Mouse (Mus musculus) adipocyte (in vitro differentiated cells): ENCODE measurements around the gene Tspo2.

Source experiments
- DNase-seq: peaks from one replicate; pipeline ENCODE4 v3.0.0-alpha.2; 2016; ENCODE audit warnings: low spot score

Tspo2 gene

GRCm38 (mm10) chr17:48417521-48417920 is 33.8 kb downstream of the Tspo2 start:
- DNase-seq, result no peak

GRCm38 (mm10) chr17:48416425-48417195 is 34.7 kb downstream of the Tspo2 start:
- DNase-seq, result peak; percentile 59

GRCm38 (mm10) chr17:48416011-48416410 is 35.3 kb downstream of the Tspo2 start:
- no peak for DNase-seq

GRCm38 (mm10) chr17:48411241-48411640 is 40.1 kb downstream of the Tspo2 start:
- DNase-seq, result no peak

DNA sequence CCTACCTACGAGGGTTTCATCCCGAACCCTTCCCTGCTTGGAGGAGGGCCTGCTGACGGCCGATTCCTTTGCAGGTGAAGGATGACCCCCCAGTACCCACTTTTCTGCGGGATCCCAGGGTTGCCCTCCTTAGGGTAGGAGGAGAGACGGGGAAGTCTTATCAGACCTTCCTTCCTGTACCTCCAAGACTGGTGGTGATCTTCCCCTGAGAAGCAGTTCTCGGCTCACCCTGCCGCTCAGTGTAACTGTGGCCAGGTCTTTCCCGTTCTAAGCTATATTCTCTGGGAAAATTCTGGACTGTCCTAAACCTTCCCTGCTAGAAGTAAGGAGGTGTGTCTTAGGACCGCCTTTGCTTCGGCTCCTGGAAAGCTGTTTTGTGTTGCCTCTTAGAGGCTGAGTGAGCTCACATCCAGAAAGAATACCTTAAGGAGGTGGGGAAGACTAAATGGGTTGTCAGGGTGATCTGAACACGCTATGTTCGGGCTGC is 41.0 kb downstream of the Tspo2 start:
- peak; percentile 70 for DNase-seq

DNA sequence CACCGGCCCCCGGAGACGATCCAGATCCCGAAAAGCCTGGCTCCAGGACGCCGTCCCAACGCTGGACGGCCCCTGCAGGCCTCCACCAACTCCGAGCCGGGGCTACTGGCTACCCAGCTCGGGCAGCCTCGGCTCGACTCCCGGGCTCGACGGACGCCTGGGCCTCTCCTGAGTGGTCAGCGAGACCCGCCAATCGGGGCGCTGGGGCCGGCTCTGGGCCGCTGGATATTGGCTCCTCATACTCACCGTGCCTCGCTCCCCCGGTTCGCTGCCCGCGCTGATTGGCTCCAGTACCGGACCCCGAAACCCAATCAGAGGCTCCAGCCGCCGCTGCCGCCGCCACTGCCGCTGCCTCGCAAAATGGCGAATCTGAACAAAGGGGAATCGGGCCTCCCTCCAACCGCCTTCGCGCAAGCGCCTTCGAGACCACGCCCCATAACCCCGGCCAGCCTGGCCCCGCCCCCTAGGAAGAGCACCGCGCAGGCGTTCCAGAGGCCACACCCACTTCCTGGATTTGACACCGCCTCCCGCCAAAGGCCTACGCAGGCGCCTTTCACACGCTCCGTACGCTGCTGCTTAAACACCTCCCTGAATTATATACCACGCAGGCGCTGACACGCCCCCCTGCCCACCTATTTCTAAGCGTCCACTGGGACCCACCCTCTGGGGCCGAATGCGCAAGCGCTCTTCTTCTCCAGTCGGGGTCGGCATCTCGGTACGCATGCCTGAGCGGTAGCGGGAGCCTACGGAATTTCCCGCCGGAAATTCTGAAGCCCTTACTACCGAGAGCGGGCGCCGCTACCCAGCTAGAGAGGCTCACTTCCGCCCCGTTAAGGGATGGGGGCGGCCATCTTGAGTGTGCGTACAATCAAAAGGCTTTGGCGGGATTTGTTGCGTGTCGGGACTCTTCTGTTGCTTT is 41.7 kb downstream of the Tspo2 start, which contains the start of the genes Nfya and Oard1:
TSS of gene Nfya (minus strand) at position 527 of the 919 bp plus-strand sequence.
TSS of gene Oard1 (plus strand) at position 635 of the 919 bp plus-strand sequence.
- peak; percentile 100 for DNase-seq

DNA sequence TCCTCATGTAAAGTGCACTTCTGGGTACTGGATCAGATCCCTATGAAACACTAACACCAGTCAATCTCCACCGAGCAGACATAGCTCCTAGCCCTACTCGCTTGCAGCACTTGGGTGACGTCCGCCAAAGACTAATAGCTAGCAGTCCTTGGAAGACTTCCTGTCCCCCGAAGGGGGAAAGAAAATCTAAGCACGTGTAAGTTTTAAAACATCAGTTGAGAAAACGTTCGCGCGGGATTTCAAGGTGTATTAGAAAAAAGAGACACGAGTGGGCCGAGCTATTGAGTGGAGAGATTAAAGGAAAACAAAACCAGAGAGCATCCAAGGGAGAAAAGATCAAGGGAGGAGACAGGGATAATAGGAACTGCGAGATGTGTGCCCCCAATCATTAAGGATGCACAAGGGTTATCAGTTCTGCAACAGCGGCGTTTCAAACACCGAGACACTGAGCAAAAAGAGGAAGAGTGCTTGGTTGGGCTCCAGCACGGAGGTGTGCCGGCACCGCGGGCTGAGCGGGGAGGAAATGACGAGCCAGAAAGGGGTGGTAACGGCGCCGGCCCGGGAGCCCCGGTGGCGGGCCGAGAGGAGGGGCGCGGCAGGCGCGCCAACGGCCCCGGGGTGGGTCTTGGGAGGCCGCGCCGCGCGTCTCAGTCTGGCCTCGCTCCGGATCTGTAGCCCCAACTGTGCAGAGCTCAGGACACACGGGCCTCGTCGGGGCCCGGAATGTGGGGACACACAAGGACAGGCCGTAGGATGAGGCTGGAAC is 42.6 kb downstream of the Tspo2 start:
- peak; percentile 62 for DNase-seq

- DNase-seq, result no peak
Measured at GRCm38 (mm10) chr17:48407910-48408525, 43.3 kb downstream of the Tspo2 start.

DNA sequence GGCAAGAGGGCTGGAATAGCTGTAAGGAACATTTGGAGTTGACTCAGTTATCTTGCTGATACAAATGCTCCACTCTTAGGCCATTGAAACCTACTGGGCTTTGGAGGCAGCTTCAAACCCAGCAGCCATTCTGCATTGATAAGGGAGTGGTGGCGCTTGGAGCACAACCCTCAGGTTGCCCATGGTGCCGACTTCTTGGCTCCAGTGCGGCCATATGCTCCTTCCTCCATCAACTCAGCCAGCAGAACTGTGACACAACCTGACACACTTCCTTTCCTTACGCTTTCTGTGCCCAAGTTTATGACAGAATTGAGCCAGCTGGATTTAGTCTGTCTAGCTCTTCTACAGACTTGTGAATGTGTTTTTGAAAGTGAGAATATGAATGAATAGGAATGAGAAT is 44.2 kb downstream of the Tspo2 start:
- no peak for DNase-seq

DNA sequence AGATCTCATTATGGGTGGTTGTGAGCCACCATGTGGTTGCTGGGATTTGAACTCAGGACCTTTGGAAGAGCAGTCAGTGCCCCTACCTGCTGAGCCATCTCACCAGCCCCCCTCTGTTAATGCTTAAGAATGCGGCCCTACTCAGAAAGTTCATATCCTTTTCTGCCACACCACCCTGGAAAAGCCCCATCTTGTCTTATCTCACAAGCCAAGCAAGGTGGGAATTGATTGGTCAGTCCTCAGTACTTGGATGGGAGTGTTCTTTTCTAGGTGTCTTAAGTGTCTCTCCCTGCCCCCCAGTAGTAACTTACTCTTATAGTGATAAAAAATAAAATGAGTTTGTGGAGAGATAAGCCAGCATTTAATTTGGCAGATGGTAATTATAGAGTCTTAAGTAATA is 46.6 kb downstream of the Tspo2 start:
- DNase-seq, result no peak

DNA sequence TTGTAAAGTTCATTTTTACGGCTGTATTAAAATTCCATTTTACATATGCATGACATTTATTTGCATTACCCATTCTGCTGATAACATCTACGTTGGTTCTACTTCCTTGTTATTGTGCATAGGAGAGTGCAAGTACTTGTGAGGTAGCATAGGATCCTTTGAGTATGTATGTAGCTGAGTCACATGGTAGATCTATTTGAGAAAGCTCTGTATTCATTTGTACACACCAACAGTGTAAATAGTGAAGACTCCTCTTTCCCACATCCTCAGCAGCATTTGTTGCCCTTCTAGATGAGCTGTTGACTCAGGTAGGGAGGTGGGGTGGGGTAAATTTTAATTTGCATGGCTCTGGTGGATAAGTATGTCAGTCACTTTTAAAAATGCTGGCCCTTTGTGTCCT is 47.5 kb downstream of the Tspo2 start:
- no peak for DNase-seq

GRCm38 (mm10) chr17:48402751-48403150 is 48.6 kb downstream of the Tspo2 start:
- no peak for DNase-seq

DNA sequence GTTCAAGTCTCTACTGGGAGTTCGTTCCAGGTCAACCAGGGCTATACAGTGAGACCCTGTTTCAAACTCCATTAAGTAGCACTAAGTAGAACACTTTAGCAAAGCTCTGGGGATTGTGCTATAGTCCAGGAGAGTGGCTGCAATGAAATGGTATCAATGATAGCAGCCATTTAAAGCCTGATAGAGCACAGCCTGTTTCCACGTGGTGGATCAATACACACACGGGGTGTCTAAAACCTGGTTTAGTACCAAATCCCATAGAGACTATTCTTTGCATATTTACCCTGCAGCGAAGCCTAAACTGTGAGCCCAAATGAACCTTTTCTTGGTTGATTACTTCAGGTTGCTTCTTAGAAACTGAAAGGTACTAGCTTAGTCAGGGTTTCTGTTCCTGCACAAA is 49.6 kb downstream of the Tspo2 start:
- no peak for DNase-seq
